Mouse (Mus musculus): Measurements from ENCODE around the gene Fryl.

Fryl gene

DNA sequence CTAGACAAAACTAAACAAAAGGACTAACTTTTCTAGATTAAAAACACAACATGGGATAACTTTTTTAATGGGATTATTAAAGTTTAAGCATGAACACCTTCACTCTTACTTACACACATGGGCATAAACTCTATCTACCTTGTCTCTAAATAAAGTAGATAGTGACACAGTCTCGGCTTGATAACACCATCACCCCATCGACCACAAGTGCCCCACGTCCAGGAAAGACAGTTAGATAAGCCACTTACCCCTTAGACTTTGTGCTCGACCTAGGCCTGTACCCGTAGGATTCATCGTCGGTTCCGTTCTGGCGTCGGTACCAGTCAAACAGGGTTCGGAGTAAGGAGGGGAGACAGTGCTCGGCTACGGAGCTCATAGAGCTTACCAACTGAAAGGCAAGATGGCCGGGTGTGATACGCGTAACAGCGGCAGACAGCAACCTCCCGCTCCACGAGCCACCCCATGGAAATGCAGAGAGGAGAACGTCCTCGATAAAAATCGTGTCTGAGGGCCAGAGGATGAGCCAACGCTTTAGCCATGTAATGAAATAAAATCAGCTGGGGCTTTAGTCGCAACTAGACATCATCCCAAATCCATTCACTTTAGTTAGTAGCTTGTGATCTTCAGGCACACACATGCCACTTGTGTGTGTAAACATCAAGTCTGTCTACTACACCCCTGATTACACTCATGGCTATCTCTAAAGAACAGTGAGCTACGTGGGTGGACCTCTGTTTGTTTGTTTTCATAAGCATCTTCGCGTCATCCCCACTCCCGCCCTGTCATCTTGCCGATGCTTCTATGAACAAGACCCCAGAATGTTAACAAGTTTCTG is 123.2 kb downstream of the Fryl start:
- ChIA-PET CTCF (interaction anchor here (0.5 to 1.8 kb wide), 15 partner anchors 11 to 741 kb away, joined by 3 to 13 read pairs (median 4); no protein-coding TSS in a partner anchor), POLR2A (interaction anchor here in 1 of 4 experiments (0.7 to 1.6 kb wide), 3 partner anchors 12 to 39 kb away, joined by 3 read pairs; no protein-coding TSS in a partner anchor)

DNA sequence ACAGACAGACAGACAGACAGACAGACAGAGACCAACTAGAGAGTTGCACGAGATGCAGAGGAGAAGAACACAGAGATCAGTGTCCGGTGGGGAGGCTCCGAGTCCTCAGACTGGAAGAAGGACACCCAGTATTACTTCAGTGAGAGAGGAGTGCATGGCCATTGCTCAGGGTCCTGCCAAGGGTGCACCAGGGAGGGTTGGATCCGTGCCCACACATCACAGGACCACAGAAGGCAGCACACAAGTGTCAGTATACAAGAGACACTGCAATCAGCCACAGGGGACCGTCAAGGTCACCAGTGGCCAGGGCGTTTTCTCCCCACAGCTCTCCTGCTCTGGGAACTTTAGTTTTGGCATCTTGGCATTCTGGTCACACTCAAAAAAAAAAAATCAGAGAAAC is 125.4 kb downstream of the Fryl start:
- POLR2A ChIA-PET, result interaction anchor here in 1 of 4 experiments (0.9 to 1.0 kb wide), 2 partner anchors 44 to 64 kb away, joined by 3 to 5 read pairs; no protein-coding TSS in a partner anchor
- CTCF ChIA-PET, result no interaction called here

- ChIA-PET CTCF (no interaction called here), POLR2A (interaction anchor here in 2 of 4 experiments (0.6 to 1.7 kb wide), 3 partner anchors 41 to 115 kb away, joined by 3 to 6 read pairs (median 3); no protein-coding TSS in a partner anchor)
These were observed 126.5 kb downstream of the Fryl start for GRCm38 (mm10) chr5:73129871-73130270.

DNA sequence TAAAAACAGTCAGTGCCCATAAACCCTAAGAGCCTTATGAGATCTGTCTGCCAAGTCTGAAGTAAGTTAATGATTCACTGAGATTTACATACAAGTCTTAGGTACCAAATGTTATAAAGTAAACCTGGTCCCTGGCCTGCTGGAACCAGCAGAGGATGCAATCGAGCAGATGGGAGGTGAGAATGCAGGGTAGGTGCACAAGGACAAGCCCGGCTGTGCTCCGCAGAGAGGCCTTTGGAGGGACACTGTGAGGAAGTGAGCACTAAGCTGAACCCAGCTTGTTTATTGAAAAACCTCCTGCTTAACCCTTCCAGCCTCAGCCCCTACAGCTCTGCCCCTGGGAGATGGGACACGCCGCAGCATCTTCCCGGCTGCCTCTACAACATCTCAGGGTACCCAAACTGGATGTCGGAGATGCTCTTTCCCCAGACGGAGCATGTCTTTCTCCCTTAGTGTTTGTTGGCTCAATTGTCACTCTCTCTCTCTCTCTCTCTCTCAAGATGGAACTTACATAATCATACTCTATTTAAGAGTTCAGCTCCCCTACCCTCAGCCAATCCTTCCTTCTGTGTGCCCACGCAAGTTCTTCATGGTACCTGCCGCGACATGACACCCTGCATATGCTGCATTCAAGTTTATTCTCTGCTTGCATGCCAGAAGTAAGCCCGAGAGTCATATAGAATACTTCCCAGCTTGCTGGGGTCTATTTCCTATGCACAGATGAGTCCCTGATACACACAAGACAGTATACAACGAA is 136.3 kb downstream of the Fryl start:
- CTCF ChIA-PET, result interaction anchor here in 1 of 4 experiments (1.0 kb wide), 1 partner anchor 14 kb away, joined by 3 read pairs; no protein-coding TSS in a partner anchor
- POLR2A ChIA-PET, result no interaction called here

DNA sequence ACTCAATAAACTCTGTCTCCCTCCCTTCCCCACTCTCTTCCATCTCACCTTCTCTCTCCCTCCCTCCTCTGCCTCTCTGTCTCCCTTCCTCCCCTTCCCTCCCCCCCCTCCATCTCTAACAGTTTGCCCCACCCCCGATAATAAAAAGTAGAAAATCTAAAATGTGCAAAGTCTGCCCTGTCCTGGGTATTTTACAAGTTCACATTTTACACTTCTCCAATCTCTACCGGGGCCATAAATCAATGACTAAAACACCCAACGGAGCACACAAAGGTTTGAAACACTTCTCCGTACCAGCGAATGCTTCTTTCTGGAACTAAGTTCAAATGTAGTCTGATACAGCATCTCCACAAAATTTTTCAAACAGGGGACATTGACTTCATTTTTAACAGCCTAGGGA is 136.9 kb downstream of the Fryl start:
- ChIA-PET POLR2A (no interaction called here), CTCF (no interaction called here)

GRCm38 (mm10) chr5:73118786-73119185 is 137.6 kb downstream of the Fryl start:
- CTCF ChIA-PET, result no interaction called here

DNA sequence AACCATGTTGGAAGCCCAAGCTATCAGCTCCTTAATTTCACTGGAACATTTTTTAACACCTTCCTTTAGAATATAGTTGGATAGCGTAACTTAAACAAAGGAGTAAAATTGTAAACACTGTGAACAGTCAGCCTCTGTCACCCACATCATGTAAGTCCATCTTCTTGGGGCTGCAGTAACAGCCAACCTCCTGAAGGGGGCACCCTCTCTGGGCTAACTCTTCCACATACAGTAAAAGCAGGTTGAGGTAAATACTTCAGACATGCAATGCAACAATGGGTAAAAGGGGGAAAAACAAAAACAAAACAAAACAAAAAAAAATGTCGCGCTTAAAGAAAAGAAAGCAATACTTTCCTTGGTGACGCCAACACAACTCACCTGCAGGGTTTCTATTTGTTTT is 141.5 kb downstream of the Fryl start:
- CTCF ChIA-PET, result interaction anchor here in 1 of 4 experiments (0.6 kb wide), 1 partner anchor 19 kb away, joined by 3 read pairs; no protein-coding TSS in a partner anchor
- POLR2A ChIA-PET, result no interaction called here

More at GRCm38 (mm10) chr5:73118786-73119185, 137.6 kb downstream of the Fryl start:
- POLR2A ChIA-PET, result no interaction called here

DNA sequence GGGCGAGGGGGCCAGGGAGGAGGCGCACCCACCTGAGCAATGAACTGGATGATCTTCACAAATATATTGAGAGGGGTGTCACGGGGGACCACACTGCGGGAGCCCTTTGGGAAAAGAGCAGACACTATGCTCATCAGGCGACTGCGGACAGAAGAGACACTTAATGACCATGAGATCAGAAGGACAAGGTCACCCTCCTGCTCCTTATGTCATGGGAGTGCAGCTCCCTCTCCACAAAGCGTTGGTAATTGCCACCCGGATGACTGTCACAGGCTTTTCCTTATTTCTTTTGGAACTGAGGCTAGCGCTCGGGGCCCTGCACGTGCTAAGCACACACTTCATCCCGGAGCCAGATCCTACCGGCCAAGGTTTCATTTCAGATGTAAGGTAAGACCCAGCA is 144.1 kb downstream of the Fryl start:
- ChIA-PET CTCF (no interaction called here), POLR2A (no interaction called here)

- ChIA-PET POLR2A (no interaction called here), CTCF (no interaction called here)
These were observed 152.8 kb downstream of the Fryl start for GRCm38 (mm10) chr5:73103657-73104056.

- ChIA-PET CTCF (interaction anchor here in 1 of 4 experiments (0.7 kb wide), 1 partner anchor 281 kb away, joined by 3 read pairs; no protein-coding TSS in a partner anchor), POLR2A (interaction anchor here in 1 of 4 experiments (1.6 kb wide), 1 partner anchor 11 kb away, joined by 5 read pairs; no protein-coding TSS in a partner anchor)
These were observed 154.0 kb downstream of the Fryl start for GRCm38 (mm10) chr5:73102342-73102989.

DNA sequence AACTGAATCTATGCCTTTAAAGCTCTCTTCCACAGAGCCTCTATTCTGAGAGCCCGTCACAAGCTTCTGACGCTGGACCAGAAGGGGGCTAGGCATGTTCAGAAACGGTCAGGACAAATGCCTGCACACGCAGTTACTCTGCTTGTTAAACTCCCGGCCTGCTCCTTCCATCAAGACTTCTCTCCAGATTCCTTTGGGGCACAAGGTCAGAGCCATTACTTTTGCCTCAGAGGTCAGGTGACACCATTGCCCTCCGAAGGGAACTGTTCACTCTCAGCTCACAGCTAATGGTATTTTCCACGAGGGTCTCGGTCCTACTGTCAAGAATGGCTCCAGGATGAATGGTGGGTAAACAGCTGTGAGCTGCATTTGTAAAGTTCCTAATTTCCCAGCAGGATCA is 164.2 kb downstream of the Fryl start:
- POLR2A ChIA-PET, result interaction anchor here in 1 of 4 experiments (0.5 to 1.4 kb wide), 4 partner anchors 10 to 313 kb away, joined by 3 to 5 read pairs (median 4); no protein-coding TSS in a partner anchor
- CTCF ChIA-PET, result no interaction called here

GRCm38 (mm10) chr5:73089158-73089557 is 167.3 kb downstream of the Fryl start:
- POLR2A ChIA-PET, result interaction anchor here in 1 of 4 experiments (1.7 kb wide), 1 partner anchor 40 kb away, joined by 3 read pairs; no protein-coding TSS in a partner anchor

DNA sequence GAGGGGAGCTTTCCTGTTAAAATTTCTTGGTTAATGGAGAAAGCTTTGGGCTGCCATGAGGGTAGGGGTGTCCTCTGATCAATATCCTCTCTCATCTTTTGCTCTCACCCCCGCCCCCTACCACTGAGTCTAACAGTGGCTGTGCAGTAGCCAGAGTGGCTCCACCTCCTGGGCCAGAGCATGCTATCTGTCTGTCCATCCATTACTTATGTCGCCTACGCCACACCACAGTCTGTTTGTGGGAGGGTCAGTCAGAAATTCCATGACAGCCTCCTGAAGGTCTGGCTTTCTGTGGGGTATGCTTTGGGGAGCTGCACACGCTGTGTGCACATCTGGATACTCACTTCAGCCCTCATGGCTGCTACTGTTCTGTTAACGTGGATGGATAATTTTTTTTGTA is 174.9 kb downstream of the Fryl start:
- CTCF ChIA-PET, result interaction anchor here in 3 of 4 experiments (0.6 to 1.9 kb wide), 3 partner anchors 10 kb away, joined by 3 to 5 read pairs (median 3); no protein-coding TSS in a partner anchor
- POLR2A ChIA-PET, result no interaction called here

More at GRCm38 (mm10) chr5:73089158-73089557, 167.3 kb downstream of the Fryl start:
- CTCF ChIA-PET, result no interaction called here

- CTCF ChIA-PET, result interaction anchor here in 2 of 4 experiments (0.6 to 1.5 kb wide), 4 partner anchors 8 to 1129 kb away, joined by 3 to 6 read pairs (median 4); no protein-coding TSS in a partner anchor
- POLR2A ChIA-PET, result no interaction called here
These were observed 176.6 kb downstream of the Fryl start for GRCm38 (mm10) chr5:73079801-73080200.

- ChIA-PET POLR2A (interaction anchor here in 3 of 4 experiments (0.6 to 1.4 kb wide), 7 partner anchors 9 to 239 kb away, joined by 3 to 9 read pairs (median 3); partner anchors contain the start of gene Fryl (in 1 of the 3)), CTCF (interaction anchor here (0.5 to 1.6 kb wide), 46 partner anchors 8 to 563 kb away, joined by 3 to 17 read pairs (median 4); partner anchors contain the start of genes Fryl (in 1 of the 4), Nfxl1 (in 1 of the 4) and Slc10a4 (in 1 of the 4))
These were observed 185.1 kb downstream of the Fryl start for GRCm38 (mm10) chr5:73071319-73071718.

DNA sequence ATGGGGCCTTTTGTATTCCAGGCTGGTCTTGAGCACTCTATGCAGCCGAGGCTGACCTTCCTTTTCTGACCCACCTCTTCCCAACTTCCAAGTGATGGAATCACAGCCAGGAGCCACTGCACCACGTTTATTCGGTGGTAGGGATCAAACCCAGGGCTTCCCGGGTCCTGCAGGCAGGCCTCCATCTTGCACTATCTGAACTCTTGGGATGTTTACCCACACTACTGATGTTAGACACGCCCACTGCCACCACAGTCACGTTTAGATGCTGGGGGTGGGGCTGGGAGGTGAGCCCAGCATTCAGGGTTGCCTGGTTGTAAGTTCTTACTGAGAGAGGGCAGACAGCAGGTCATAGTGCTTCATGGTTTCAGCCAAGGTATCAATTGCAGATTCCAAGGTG is 189.5 kb downstream of the Fryl start:
- CTCF ChIA-PET, result no interaction called here
- POLR2A ChIA-PET, result no interaction called here

DNA sequence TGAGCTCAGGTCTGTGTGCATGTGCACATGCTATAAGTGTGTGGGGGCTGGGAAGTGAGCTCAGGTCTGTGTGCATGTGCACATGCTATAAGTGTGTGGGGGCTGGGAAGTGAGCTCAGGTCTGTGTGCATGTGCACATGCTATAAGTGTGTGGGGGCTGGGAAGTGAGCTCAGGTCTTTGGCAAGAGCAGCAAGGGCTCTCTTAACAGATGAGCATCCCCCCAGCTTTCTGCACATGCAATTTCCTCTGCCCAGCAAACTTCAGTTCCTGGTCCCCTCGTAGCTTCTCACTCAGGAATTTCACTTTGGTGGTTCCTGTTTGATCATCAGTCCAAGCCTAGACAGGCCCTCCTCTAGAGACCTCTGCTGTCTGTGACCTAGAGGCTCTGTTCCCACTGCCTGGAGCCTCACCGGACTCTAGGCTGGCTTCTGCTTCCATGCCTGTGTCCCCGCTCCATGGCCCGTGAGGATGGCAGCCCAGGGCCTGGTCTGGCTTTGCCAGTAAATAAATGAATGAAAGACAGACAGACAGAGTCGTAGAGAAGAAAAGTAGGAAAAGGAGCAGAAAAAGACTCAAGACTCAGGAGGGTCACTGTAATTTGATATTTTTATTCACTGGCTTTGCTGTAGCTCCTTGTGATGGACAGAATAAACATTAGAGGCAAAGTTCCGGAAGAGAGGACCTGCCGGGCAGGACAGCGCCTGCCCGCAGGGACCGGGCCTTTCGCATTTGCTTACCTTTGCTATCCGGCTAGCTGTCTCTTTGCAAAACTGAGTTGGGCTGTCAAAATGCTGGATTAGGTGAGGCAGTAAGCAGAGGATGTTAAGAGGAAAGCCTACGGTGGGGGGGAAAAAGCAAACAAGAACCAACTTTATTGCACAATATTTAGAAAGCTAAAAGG is 192.4 kb downstream of the Fryl start:
- ChIA-PET CTCF (interaction anchor here (0.6 to 2.0 kb wide), 5 partner anchors 7 to 319 kb away, joined by 3 to 9 read pairs (median 6); no protein-coding TSS in a partner anchor), POLR2A (interaction anchor here in 2 of 4 experiments (0.5 to 1.4 kb wide), 5 partner anchors 10 to 193 kb away, joined by 3 to 4 read pairs (median 4); partner anchors contain the start of gene Fryl (in 1 of the 2))

Measured in embryonic stem cell, embryonic (primary cell).